Mouse (Mus musculus): ENCODE measurements around the gene 4930438A08Rik.

The 4930438A08Rik gene

DNA sequence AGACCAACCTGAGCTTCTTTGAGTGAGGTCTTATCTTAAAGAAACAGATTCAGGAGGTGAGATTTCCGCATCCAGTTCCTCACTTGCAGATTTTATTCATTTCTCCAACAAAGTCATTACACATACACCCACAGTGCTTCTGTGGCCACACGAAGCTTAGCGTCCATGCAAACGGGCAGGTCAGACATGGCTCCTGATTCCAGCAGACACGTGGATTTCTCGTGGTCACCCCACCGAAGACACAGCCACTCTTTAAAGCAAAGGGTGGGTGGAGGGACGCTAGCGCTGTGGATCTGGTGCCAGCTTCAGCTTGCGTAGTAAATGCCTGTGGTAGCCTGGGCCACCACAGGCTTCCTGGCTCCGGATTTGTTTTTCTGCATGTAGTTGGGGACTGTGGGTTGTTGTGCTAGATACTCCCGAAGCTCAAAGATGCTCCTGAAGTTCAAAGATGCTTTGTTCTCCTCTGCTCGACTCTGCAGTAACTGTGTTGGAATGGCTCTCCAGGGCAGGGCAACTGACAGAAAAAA lies 7.4 kb downstream of the 4930438A08Rik start:
- in situ Hi-C loops (cut with MboI, MseI): no loop called here

DNA sequence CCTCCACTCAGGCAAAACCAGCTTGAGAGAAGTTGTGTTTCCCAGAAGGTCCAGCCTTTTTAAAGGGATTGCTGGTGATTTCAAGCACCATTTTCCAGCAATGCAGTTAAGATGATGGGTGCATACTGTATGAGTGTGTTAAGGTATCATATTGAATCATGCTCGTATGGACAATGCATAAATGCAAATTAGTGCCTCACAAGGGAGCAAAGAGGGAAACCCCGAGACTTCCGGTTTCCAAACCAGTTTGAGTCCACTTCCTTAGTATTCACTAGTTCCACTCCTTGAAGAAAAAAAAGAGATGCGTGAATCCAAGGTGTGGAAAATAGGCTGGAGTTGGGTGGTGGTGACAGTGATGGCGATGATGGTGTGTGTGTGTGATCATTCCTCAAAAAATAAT lies 7.9 kb downstream of the 4930438A08Rik start:
- in situ Hi-C loops (cut with MboI, MseI): no loop called here

DNA sequence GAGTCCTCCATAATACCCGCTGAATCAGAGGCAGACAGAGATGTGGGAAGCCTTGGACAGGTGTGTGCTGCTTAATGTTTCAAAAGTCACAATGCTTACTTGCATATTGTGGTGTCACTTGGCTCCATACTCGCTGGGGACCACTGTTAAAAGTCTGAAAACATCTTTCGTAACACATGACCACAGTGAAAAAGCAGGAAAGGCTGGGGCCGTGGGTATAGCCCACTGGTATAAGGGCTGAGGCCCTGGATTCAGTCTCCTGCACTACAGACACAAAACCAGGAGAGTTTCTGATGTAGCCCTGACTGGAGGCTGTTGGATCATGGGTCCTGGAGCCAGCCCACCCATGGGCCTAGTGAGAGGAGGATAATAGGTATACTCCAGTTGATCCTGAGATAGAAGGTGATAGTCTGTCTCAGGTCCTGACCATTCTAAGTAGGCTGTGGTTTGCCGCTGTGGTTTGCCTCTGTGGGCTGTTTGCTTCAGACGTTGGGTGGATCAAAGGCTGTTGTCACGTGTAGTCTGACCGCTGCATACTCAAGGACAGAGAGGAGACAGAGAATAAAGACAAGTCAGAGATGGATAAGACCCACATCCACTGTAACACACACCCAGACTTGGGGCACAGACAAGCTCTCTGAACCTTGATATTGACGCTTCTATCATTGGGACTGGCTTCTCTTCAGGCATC lies 15.5 kb downstream of the 4930438A08Rik start:
- in situ Hi-C loops (cut with MboI, MseI): loop anchor here (5.0 kb wide), 1 partner anchor 53 kb away; no protein-coding TSS in a partner anchor

DNA sequence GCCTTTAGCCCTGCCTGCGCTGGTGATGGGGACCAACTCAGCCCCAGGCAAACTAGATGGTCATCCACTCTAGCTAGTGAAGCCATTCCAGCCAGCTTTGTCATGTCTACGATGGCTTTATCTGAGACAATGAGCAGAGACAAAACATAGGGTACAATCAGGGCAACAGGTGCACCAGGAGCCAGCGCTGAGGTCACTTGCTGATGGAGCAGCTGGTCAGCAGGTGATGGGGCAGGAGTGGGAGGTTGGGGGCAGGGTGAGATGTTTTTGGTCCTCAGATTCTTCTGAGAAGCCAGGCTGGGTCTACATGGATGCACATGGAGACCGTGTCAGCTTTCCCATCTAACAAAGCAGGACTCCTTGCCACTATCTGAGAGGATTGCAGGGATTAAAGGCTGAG lies 16.2 kb downstream of the 4930438A08Rik start:
- in situ Hi-C loops (cut with MboI, MseI): loop anchor here (5.0 kb wide), 1 partner anchor 54 kb away; no protein-coding TSS in a partner anchor

- in situ Hi-C loops (cut with MboI, MseI): loop anchor here (5.0 kb wide), 1 partner anchor 55 kb away; no protein-coding TSS in a partner anchor
Observed at GRCm38 (mm10) chr11:58292791-58293190, 18.2 kb downstream of the 4930438A08Rik start.

GRCm38 (mm10) chr11:58297396-58297795 lies 22.8 kb downstream of the 4930438A08Rik start:
- in situ Hi-C loops (cut with MboI, MseI): no loop called here

- in situ Hi-C loops (cut with MboI, MseI): no loop called here
Observed at GRCm38 (mm10) chr11:58301057-58301456, 26.5 kb downstream of the 4930438A08Rik start.

GRCm38 (mm10) chr11:58301837-58302754 lies 27.5 kb downstream of the 4930438A08Rik start:
- in situ Hi-C loops (cut with MboI, MseI): no loop called here

DNA sequence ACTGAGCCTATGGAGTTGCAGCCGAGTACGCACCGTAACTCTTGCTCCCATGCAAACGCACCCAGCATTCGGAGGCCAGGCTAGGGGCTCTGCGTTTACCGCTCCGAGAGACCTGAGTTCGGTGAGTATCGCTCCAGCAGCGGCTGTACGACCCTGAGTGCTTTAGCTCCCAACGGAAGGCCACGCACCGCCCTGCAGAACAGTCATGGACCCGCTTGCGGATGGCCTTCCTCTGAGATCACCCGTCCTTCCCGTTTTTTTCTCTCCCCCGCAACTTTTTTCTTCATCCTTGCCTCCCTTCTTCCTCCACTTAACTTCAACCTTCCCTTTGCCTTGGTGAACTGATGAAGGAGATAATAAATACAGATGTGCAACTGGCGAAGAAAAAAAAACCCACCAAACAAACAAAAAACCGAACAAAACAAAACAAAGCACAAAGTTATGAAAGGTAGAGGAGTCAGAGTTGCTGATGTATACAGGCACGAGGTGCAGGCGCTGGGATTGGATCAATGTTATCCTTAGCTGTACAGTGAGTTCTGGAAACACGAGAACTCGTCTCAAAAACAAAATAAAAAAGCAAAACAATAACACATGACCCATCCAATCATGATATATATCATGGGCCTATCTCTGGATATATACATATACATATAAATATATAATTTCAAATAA lies 28.3 kb downstream of the 4930438A08Rik start:
- in situ Hi-C loops (cut with MboI, MseI): no loop called here

DNA sequence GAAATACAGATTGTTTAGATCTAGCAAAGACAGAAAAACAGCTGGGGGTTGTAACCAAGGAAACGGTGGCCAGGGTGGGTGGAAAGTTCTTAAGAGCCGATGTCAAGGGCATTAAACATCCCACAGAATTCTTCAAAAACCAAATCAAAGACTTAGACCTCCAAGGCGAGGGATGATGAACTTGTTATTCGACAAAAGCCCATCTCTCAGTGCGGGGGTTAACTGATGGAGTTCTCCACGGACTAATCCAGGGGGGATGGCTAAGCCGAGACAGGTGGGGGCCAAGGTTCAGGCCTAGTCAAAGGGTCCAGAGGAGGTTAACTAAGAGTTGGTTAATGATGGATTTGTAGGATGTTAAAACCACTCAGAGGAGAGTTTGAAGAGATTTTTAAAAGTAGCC lies 29.0 kb downstream of the 4930438A08Rik start:
- in situ Hi-C loops (cut with MboI, MseI): no loop called here

GRCm38 (mm10) chr11:58305299-58305698 lies 30.7 kb downstream of the 4930438A08Rik start:
- in situ Hi-C loops (cut with MboI, MseI): loop anchor here (5.0 kb wide), 1 partner anchor 133 kb away; the partner anchor contains the start of gene Mrpl22

DNA sequence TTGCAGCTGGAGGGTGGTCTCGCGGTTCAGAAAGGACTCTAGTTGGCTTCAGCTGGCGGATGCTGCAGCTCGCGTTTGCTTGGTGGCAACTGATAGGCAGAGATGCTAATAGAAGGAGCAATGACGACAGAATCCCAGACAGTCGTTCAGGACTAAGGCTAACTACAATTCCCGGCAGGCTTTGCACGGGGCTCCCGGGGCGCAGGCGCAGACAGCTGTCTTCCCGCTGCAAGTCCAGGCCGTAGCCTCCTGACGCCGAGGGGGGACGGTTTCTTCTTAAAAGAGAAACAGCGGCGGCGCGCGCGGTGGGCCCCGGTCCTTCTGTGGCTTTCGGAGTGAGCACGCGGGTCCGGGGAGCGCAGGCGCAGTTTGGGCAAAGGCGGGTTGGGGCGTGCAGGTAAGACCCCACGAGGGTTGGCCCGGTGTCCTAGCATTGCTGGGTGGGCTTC lies 32.3 kb downstream of the 4930438A08Rik start, which contains the start of gene Zfp692:
Zfp692 (plus strand) TSS at position 210 of the 449 bp plus-strand sequence.
- in situ Hi-C loops (cut with MboI, MseI): loop anchor here (5.0 kb wide), 1 partner anchor 135 kb away; the partner anchor contains the start of gene Mrpl22

- in situ Hi-C loops (cut with MboI, MseI): loop anchor here (5.0 kb wide), 1 partner anchor 135 kb away; the partner anchor contains the start of gene Mrpl22
Observed at GRCm38 (mm10) chr11:58307411-58308080, 32.9 kb downstream of the 4930438A08Rik start.

- in situ Hi-C loops (cut with MboI, MseI): loop anchor here (5.0 kb wide), 1 partner anchor 136 kb away; the partner anchor contains the start of gene Mrpl22
Observed at GRCm38 (mm10) chr11:58308661-58309060, 34.1 kb downstream of the 4930438A08Rik start.

GRCm38 (mm10) chr11:58314069-58314468 lies 39.5 kb downstream of the 4930438A08Rik start:
- in situ Hi-C loops (cut with MboI, MseI): no loop called here

DNA sequence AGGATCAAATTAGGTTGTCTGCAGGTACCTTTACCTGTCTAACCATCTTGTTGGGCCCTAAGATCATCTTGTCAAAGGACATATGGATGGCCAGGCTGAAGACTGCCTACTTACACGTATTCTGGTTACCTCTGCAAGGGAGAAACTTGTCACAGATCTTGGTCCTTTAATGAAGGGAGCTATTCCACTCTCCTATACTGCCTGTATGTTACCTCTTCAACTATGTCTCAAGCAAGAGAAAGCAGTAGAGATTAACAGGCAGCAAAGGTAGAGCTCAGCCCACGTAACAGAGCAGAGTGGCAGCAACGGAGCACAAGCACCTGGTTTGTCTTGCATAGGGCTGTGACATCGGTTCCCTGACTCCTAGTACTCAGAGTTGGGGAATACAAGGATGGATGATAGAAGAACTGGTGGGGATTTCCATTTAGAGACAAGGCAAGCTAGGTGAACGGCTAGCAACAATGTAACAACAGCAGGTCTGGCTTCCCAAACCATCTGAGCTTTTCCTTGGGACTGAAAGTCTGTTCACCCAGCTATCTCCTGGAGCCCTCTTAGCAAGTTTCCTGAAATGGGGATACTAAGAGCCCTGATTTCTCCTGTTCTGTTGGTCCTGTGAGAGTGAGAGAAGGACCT lies 41.1 kb downstream of the 4930438A08Rik start:
- in situ Hi-C loops (cut with MboI, MseI): no loop called here

- in situ Hi-C loops (cut with MboI, MseI): no loop called here
Observed at GRCm38 (mm10) chr11:58316344-58316743, 41.7 kb downstream of the 4930438A08Rik start.

DNA sequence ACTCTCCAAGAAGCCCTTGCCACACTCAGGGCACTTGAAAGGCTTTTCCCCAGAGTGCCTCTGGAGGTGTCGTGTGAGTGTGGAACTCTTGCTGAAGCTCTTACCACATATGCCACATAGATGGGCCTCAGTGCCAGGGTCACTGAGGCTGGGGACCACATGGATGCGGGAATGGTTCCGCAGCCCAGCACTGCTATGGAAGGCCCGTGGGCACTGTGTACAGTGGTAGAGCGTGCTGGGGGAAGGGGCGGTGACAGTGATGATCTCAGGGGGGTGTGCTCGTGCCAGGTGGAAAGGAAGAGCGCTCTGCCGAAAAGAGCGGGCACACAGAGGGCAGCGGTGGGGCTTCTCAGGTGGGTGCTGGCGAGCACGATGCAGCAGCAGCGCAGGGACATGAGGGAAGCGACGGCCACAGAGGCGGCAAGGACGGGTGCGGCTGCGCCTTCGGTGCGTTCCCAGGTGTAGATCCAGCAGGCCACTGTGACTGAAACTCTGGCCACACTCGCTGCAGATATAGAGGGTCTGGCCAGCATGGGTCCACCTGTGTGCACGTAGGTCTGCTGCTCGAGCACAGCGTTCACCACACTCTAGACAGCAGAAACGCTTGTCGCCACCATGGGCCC lies 42.3 kb downstream of the 4930438A08Rik start:
- in situ Hi-C loops (cut with MboI, MseI): no loop called here

DNA sequence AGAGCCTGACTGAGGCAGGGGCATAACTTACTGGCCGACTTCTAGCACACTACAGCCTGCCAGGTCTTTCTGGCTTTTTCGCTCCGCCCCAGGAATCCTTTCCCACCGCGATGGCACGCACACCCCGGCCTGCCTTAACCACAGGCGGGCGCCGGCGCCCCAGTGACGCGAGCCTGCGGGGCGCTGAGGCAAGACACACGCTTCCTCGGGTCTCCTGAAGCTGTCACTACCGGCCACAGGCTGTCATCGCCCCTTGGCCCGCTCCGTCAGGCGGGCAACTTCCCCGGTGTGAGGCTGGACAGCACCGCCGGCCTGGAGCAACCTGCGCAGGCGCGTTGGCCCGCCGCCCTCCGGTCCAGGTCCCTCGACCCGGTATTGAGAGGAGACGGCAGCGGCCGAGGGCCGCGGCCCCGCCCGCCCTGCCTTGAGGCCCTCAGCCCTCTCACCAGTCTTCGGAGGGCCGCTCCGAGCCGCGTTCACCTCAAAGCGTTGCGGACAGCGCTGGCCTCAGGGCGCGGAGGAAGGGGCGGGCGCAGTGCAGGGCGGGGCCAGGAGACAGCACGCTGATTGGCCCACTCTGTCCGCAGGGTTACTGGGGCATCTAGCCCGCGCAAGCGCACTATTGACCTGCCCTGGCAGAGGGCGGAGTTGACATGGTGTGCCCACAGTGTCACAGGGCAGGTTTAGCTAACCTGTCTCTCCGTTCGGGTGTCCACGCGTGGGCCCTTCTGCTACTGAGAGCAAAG lies 48.4 kb downstream of the 4930438A08Rik start:
- in situ Hi-C loops (cut with MboI, MseI): loop anchor here (10.0 kb wide), 1 partner anchor 1892 kb away; no protein-coding TSS in a partner anchor

All from regulatory T cell (primary cell).